Comparison of ENCODE assay signal across 7 mouse cellular contexts in genomic region chr1:66386751-66387452, GRCm38 (mm10).
DNase-seq lines count a peak whose midpoint lies in the region; ATAC-seq and TF ChIP-seq lines count a peak whose summit lies in the region.

No protein-coding gene starts in this region.

- no peaks in the 10 kb centered on the region for H3K79me2 ChIP-seq in heart, adult 2 months (replicated peaks; ENCODE audit: control insufficient read depth, insufficient read depth, low read length)

- DNase-seq in cerebellum, postnatal 10 days = peak; percentile 59 to 66
- DNase-seq in left cerebral cortex, postnatal 10 days (ENCODE audit: extremely low spot score in 1 of 2, low spot score in 2 of 2) = peak; percentile 49 to 73
- DNase-seq in right cerebral cortex, adult 2 months (ENCODE audit: low spot score in 2 of 2) = peak; percentile 58 to 68
- DNase-seq in heart, adult 9 months (ENCODE audit: low spot score in 2 of 2) = no peak
- DNase-seq in gastrocnemius, adult 8-10 months (ENCODE audit: low spot score in 2 of 2) = no peak
- DNase-seq in heart, adult 2 months = no peak

- intact Hi-C loops in left cerebral cortex, postnatal 10 days (cut with DNase I) = loop anchor here (5.0 kb wide), 1 partner anchor 60 kb away; no protein-coding TSS in a partner anchor
- intact Hi-C loops in heart, adult 2 months (cut with DNase I) = no loop called here

- ATAC-seq in forebrain, embryonic 15.5 days (replicated peaks) = peak; percentile 96

- H3K36me3 ChIP-seq in forebrain, embryonic 15.5 days = peaks cover 6% of the 10 kb centered on the region
- no peaks in the 10 kb centered on the region for H3K36me3 ChIP-seq in heart, adult 2 months (ENCODE audit: control insufficient read depth, insufficient read depth, low read length)

- H3K4me1 ChIP-seq in forebrain, embryonic 15.5 days = peaks cover 50% of the 10 kb centered on the region
- H3K4me1 ChIP-seq in heart, adult 2 months (ENCODE audit: control insufficient read depth, insufficient read depth, low read length) = no peaks in the 10 kb centered on the region

- peak overlapping the region; percentile 93 for H3K27ac ChIP-seq in forebrain, embryonic 15.5 days (replicated peaks)
- no peak overlapping the region for H3K27ac ChIP-seq in heart, adult 2 months

- peak overlapping the region; percentile 37 for H3K4me3 ChIP-seq in forebrain, embryonic 15.5 days
- no peak overlapping the region for H3K4me3 ChIP-seq in heart, adult 2 months

- H3K9ac ChIP-seq in forebrain, embryonic 15.5 days (replicated peaks) = peak overlapping the region; percentile 52
- H3K9ac ChIP-seq in heart, adult 2 months (ENCODE audit: low read depth, low read length) = no peak overlapping the region

- no peak for TF ChIP-seq CTCF in heart, adult 2 months (IDR thresholded peaks at IDR 0.05)

- 5% methylated on average over 10 of the region's 10 CpGs for WGBS in forebrain, embryonic 15.5 days
- WGBS in heart, adult 2 months = 81% methylated on average over 10 of the region's 10 CpGs

- no peaks in the 10 kb centered on the region for H3K9me3 ChIP-seq in forebrain, embryonic 15.5 days

- no peaks in the 10 kb centered on the region for H3K27me3 ChIP-seq in forebrain, embryonic 15.5 days
- no peaks in the 10 kb centered on the region for H3K27me3 ChIP-seq in heart, adult 2 months (ENCODE audit: control insufficient read depth, insufficient read depth, low read length)

- no peak for TF ChIP-seq POLR2A in heart, adult 2 months (IDR thresholded peaks at IDR 0.05; ENCODE audit: insufficient read depth, low read depth, low read length)

- no peak for TF ChIP-seq EP300 in heart, adult 2 months (IDR thresholded peaks at IDR 0.05; ENCODE audit: insufficient read depth, low read depth, low read length)

- peak overlapping the region; percentile 46 for H3K4me2 ChIP-seq in forebrain, embryonic 15.5 days (replicated peaks)

Comparison
In these comparisons a context has a peak if more than half of its experiments do, and no peak if none do; other contexts are left out.
1. DNase-seq: peak in cerebellum, postnatal 10 days (2 of 2), left cerebral cortex, postnatal 10 days (2 of 2) and right cerebral cortex, adult 2 months (2 of 2); none in heart, adult 9 months (0 of 2), gastrocnemius, adult 8-10 months (0 of 2) and heart, adult 2 months (0 of 2).